Mouse (Mus musculus) midbrain, embryonic 14.5 days (tissue): ENCODE results near the gene Slu7. TPM values are rescaled to one million over a fixed set of nuclear protein-coding genes. Genes with fewer than 3 reads are reported as not detected.

Experiments used
- ATAC-seq: fragments of 200-750 bp; cut with Nextera tagmentation; 2 replicates; pipeline ENCODE4 v1.8.0; 2017; ENCODE audit warnings: moderate number of reproducible peaks, moderate library complexity; ENCODE audit not compliant: low FRiP score, low TSS enrichment
- DNase-seq: peaks from one replicate; pipeline ENCODE4 v3.0.0-alpha.2; 2015
- H3K27ac ChIP-seq: fragments of 300-500 bp; sonication (generic); replicated peaks from 2 replicates; pipeline ENCODE4 v1.5.1; 2014; ENCODE audit warnings: mild to moderate bottlenecking, low read depth, low read length, moderate library complexity
- H3K27me3 ChIP-seq: fragments of 300-500 bp; sonication (generic); 2 replicates; pipeline ENCODE4 v1.6.1; 2014; ENCODE audit warnings: low read length, control low read depth, mixed read lengths; ENCODE audit not compliant: control insufficient read depth, insufficient read depth
- H3K36me3 ChIP-seq: fragments of 300-500 bp; sonication (generic); 2 replicates; pipeline ENCODE4 v1.6.1; 2014; ENCODE audit warnings: low read length, control low read depth; ENCODE audit not compliant: control insufficient read depth, insufficient read depth
- H3K4me1 ChIP-seq: fragments of 300-500 bp; sonication (generic); 2 replicates; pipeline ENCODE4 v1.6.1; 2014; ENCODE audit warnings: mild to moderate bottlenecking, antibody characterized with exemption, low read length, control low read depth; ENCODE audit not compliant: control insufficient read depth, insufficient read depth
- H3K4me2 ChIP-seq: fragments of 300-500 bp; sonication (generic); 2 replicates; pipeline ENCODE4 v1.6.1; 2014; ENCODE audit warnings: mild to moderate bottlenecking, low read length, moderate library complexity
- H3K4me3 ChIP-seq: fragments of 300-500 bp; sonication (generic); replicated peaks from 2 replicates; pipeline ENCODE4 v1.5.1; 2014; ENCODE audit warnings: low read depth, low read length
- H3K9ac ChIP-seq: fragments of 300-500 bp; sonication (generic); replicated peaks from 2 replicates; pipeline ENCODE4 v1.6.1; 2014; ENCODE audit warnings: mild to moderate bottlenecking, low read length, moderate library complexity
- H3K9me3 ChIP-seq: fragments of 300-500 bp; sonication (generic); 2 replicates; pipeline ENCODE4 v1.6.1; 2016; ENCODE audit warnings: low read length, control low read depth, mixed read lengths; ENCODE audit not compliant: control insufficient read depth
- WGBS: fragments of 180-500 bp; shearing (Covaris S2); extraction: QIAGEN DNeasy Blood & Tissue Kit; methylation state at CpG from one replicate; pipeline ENCODE4 v1.1.7; 2014; 5-methylcytosine and 5-hydroxymethylcytosine counted together
- polyA plus RNA-seq: library from polyadenylated mRNA; unstranded; fragments of >200 nt; fragmentation: Nextera tagmentation; extraction: Ambion mirVana; gene quantifications from 2 replicates; pipeline ENCODE4 v1.2.1, GENCODE M21; 2014

The Slu7 gene
- polyA plus RNA-seq, 1 experiment from 2014 or later: 68.6 TPM

DNA sequence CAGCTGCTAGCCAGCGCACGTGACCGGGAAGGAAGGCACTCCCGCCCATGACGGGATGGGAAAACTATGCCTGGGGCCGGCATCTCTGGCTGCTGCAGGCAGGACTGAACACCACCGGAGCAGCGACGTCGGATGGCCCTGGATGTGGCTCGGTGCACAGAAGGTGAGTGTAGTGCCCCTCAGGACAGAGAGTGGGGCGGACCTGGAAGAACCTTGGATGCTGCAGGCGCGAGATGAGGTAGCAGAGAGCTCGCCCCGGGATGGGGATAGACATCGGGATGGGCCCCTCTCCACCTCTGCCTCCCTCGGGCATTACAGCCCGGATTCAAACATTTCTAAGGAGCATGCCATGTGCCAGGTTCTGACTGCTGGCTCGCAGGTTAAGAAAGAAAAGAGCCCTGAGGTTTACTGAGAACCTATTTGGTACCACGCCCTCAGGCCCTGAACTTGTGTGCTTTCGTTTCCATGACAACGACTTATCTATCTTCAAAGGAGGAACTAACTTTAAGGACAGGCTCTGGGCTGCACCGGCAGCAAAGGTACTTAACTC lies 40.8 kb downstream of the Slu7 start, which contains the start of gene C1qtnf2:
TSS of gene C1qtnf2 (plus strand) at position 52 of the 550 bp plus-strand sequence.
- Histone ChIP-seq H3K4me2 (peak within 1 kb of the TSS; percentile 62), H3K9me3 (no peaks in the 10 kb centered on the region), H3K4me3 (peak within 1 kb of the TSS; percentile 27), H3K4me1 (peaks cover 13% of the 10 kb centered on the region), H3K36me3 (no peaks in the 10 kb centered on the region), H3K27me3 (no peaks in the 10 kb centered on the region), H3K27ac (no peak within 1 kb of the TSS), H3K9ac (peak within 1 kb of the TSS; percentile 44)
- WGBS: 3% methylated on average over 24 of the region's 24 CpGs
- ATAC-seq (peak; percentile 62; the same call in 1 of the 2 replicates), DNase-seq (peak; percentile 77)

DNA sequence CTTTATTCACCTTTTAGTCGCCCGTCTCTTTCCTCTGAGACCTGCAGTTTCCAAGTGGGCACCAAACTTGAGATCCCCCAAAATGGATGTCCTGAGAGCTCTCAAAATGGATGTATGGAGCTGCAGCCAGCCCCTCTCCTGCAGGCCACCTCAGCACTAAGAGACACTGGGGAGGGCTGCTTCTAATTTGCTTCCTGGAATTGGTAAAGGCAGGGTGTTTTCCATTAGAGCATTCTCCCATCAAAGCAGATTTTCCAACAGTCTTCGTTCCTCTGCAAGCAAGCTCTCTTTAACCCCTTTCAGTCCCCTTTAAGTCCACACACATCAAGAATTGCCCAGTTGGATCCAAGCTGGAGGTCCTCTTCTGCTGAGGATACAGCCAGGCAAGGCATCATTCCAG lies 45.8 kb downstream of the Slu7 start:
- H3K4me3 ChIP-seq: no peak overlapping the region
- H3K27me3 ChIP-seq: no peaks in the 10 kb centered on the region
- no peak for DNase-seq
- no peaks in the 10 kb centered on the region for H3K9me3 ChIP-seq
- no peak for ATAC-seq
- H3K36me3 ChIP-seq: no peaks in the 10 kb centered on the region
- no peak overlapping the region for H3K9ac ChIP-seq
- peaks cover 6% of the 10 kb centered on the region for H3K4me1 ChIP-seq
- H3K27ac ChIP-seq: no peak overlapping the region
- WGBS: 94% methylated on average over 3 of the region's 3 CpGs
- no peak overlapping the region for H3K4me2 ChIP-seq

DNA sequence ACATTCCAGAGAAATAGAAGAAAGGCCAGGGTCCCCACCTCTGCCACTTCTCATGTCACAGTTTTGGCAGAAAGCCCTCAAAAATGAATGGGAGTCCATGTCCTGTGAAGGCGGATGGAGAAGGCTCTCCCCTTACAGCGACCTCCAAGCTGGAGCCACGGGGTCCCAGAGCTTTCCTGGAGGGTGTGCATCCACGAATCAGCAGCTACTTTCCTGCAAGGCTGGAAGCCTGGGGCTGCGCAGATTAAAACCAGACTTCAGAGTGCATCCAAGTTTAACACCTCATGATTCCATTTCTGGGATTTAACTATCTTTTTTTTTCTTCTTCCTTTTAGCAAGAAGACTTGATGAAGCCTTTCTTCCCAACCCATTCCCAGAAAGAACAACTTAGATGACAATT lies 47.0 kb downstream of the Slu7 start:
- WGBS: 59% methylated on average over 5 of the region's 5 CpGs
- no peak overlapping the region for H3K4me3 ChIP-seq
- 0 out of 2 replicates have a peak, but pooled peaks cover 5% of the 10 kb centered on the region for H3K4me1 ChIP-seq
- H3K27me3 ChIP-seq: no peaks in the 10 kb centered on the region
- H3K27ac ChIP-seq: no peak overlapping the region
- no peak for DNase-seq
- H3K9ac ChIP-seq: no peak overlapping the region
- no peak for ATAC-seq
- H3K9me3 ChIP-seq: no peaks in the 10 kb centered on the region
- H3K36me3 ChIP-seq: no peaks in the 10 kb centered on the region
- H3K4me2 ChIP-seq: no peak overlapping the region

DNA sequence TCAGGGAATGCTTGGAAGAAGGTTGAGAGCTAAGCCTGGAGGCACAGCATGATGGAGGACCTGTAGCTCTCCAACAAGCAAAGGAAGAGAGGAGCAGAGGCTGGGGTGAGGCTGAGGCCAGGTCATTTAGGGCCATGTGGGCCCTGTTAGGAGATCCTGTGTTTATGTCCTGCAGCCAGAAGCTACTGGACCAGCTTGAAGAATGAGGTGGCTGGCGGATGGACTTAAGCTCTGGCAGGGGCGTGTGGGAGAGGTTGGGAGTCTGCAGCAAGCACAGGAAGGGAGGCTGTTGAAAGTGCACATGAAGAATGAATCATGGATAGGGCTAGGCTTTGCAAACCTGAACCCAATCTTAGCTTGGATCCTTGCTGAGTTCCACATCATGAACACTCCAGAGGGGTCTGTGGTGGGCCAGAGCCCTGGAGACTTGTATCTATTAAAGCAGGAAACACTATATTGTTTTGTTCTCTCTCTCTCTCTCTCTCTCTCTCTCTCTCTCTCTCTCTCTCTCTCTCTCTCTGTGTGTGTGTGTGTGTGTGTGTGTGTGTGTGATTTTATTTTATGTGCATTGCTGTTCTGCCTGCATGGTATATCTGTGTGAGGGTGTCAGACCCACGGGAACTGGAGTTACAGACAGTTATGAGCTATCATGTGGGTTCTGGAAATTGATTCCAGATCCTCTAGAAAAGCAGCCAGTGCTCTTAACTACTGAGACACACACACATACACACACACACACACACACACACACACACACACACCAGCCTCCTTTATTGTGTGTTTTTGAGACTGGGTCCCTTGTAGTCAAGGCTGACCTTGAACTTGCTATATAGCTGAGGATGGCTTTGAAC lies 48.4 kb downstream of the Slu7 start:
- ATAC-seq (no peak), DNase-seq (no peak)
- H3K4me2 ChIP-seq: no peak overlapping the region
- no peak overlapping the region for H3K4me3 ChIP-seq
- WGBS: 72% methylated on average over 3 of the region's 3 CpGs
- no peaks in the 10 kb centered on the region for H3K27me3 ChIP-seq
- H3K36me3 ChIP-seq: no peaks in the 10 kb centered on the region
- H3K27ac ChIP-seq: no peak overlapping the region
- H3K9me3 ChIP-seq: no peaks in the 10 kb centered on the region
- H3K9ac ChIP-seq: no peak overlapping the region
- 0 out of 2 replicates have a peak, but pooled peaks cover 5% of the 10 kb centered on the region for H3K4me1 ChIP-seq

DNA sequence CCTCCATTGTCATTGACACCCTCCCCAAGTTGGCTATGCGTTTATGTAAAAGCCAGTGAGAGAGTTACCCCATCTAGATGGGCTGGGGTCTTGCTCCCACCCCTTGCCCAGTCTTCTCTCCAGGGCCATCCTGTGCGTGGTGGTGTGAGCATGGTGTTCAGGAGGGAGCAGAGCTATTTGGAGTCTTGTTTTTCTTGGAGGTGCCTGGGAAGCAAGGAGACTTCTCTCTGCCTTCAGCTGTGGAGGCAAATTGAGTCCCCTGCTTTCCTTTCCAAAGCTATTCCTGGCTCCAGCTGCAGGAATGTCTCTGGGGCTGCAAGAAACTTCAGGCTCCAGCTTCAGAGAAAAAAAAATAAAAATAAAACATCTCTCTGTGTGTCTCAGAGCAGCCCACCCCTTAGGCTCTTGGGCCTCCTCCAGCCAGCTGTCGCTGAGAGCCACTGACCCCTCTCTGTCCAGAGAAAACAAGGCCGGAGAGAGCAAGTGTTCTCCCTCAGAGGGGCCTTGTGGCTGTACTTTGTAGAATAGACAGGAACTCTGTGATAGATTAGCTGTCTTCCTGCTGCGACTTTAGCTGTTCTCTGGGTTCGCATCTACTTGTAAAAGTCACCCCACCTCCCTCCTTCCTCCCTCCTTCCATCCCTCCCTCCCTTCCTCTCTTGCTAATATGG lies 49.7 kb downstream of the Slu7 start:
- no peak for DNase-seq
- Histone ChIP-seq H3K4me3 (no peak overlapping the region), H3K27me3 (no peaks in the 10 kb centered on the region), H3K9me3 (no peaks in the 10 kb centered on the region), H3K27ac (no peak overlapping the region), H3K9ac (no peak overlapping the region), H3K36me3 (no peaks in the 10 kb centered on the region), H3K4me1 (0 out of 2 replicates have a peak, but pooled peaks cover 5% of the 10 kb centered on the region), H3K4me2 (no peak overlapping the region)
- no peak for ATAC-seq
- WGBS: 64% methylated on average over 6 of the region's 6 CpGs

DNA sequence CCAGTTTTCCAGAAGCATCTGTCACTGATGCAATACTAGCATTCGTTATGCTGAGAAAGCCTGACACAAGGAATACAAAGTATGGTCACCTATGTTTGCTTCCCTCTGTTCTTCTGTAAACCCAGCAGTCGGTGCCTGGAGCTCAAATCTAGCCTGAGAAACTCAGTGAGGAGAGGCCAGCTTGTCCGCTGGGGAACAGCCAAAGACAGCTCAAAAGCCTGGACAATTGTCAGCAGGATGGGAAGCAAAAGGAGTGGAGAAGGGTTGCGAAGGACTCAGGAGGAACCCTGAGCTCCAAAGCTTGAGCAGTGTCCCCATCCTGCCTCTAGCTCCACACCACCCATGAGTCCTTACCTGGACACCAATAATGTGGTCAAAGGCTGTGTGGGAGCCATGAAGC lies 50.5 kb downstream of the Slu7 start:
- no peak overlapping the region for H3K4me2 ChIP-seq
- no peak for DNase-seq
- H3K4me1 ChIP-seq: 0 out of 2 replicates have a peak, but pooled peaks cover 5% of the 10 kb centered on the region
- no peaks in the 10 kb centered on the region for H3K27me3 ChIP-seq
- H3K27ac ChIP-seq: no peak overlapping the region
- H3K9ac ChIP-seq: no peak overlapping the region
- no peak overlapping the region for H3K4me3 ChIP-seq
- no peak for ATAC-seq
- H3K9me3 ChIP-seq: no peaks in the 10 kb centered on the region
- 85% methylated on average over 4 of the region's 4 CpGs for WGBS
- no peaks in the 10 kb centered on the region for H3K36me3 ChIP-seq

DNA sequence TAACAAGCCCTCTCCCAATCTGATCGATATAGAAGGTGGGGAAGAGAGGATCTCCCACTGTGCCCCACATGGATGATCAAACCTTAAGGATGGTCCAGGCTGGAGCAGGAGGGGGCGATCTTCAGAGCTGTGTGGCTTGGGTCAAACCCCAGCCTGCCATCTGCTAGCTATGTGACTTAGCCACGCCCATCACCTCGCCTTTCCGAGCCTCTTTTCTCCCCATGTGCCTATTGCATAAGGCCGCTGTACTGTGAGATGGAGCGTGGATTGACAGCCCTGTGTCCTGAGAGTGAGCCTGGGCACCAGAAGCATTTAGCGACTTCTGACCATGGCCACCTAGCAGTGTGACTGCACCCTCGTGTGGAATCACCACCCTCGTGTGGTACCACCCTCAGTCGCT lies 51.1 kb downstream of the Slu7 start:
- no peak overlapping the region for H3K4me3 ChIP-seq
- no peak overlapping the region for H3K9ac ChIP-seq
- DNase-seq (peak; percentile 32), ATAC-seq (peak; percentile 48; the same call in 1 of the 2 replicates)
- no peaks in the 10 kb centered on the region for H3K36me3 ChIP-seq
- H3K4me1 ChIP-seq: 0 out of 2 replicates have a peak, but pooled peaks cover 5% of the 10 kb centered on the region
- no peaks in the 10 kb centered on the region for H3K9me3 ChIP-seq
- H3K27ac ChIP-seq: no peak overlapping the region
- H3K4me2 ChIP-seq: 0 out of 2 replicates have a peak overlapping the region, but pooled peaks have one; percentile 6
- 42% methylated on average over 11 of the region's 11 CpGs for WGBS
- no peaks in the 10 kb centered on the region for H3K27me3 ChIP-seq

DNA sequence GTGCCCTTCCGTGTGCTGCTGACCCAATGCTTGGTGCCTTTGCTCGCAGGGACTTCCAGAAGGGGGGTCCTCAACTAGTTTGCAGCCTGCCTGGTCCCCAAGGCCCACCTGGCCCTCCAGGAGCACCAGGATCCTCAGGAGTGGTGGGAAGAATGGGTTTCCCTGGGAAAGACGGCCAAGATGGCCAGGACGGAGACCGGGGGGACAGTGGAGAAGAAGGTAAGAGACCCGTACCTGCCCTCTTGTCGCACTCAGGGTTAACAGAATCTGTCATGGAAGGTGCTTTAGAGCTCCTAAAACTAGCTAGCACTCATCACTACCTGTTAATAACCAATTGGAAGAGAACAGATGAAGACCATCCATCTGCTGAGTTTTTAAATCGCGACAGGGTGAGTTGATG lies 52.3 kb downstream of the Slu7 start:
- no peak overlapping the region for H3K9ac ChIP-seq
- no peak overlapping the region for H3K4me3 ChIP-seq
- 91% methylated on average over 9 of the region's 9 CpGs for whole genome bisulfite sequencing
- 0 out of 2 replicates have a peak, but pooled peaks cover 5% of the 10 kb centered on the region for H3K4me1 ChIP-seq
- H3K36me3 ChIP-seq: no peaks in the 10 kb centered on the region
- no peaks in the 10 kb centered on the region for H3K27me3 ChIP-seq
- ATAC-seq (no peak), DNase-seq (no peak)
- no peak overlapping the region for H3K27ac ChIP-seq
- H3K4me2 ChIP-seq: no peak overlapping the region
- no peaks in the 10 kb centered on the region for H3K9me3 ChIP-seq
